Mouse (Mus musculus): ENCODE results near the gene Treh.

DNA sequence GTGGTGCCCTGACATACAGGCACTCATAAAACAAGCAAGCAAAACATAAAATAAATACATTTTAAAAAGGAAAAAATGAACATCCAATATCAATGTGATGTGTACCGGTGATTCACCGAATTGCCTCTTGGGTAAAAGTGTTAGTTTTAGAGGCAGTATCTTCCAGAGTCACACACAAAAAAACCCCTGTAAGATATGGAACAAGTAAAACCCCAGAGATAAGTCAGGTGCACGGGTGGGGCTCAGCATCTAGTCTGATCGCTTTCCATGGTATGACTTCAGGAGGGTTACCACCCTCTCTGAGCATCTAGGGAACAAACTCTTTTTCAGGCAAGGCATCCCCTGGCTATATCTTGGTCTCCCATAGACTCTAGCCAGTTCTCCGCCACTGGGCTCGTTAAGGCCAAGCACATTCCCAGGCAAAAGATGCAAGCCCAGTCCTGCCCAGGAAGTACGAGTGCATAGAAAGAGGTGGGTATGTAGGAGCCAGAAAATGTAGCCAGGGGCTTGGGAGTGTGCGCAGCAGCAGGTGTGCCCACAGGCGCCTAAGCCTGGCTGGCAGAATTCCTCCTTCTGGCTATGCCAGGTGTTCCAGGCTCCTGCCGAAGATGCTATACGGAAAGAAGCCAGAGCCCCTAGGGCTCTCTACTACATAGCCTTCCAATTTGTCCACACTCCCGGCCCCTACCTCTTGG, 46.1 kb downstream of the Treh start:
- TF ChIP-seq CTCF (IDR thresholded peaks at IDR 0.05; ENCODE audit: low read depth, low read length) (no peak), POLR2A (IDR thresholded peaks at IDR 0.05; ENCODE audit: borderline replicate concordance, low read depth, low read length) (no peak)
